Mouse (Mus musculus) spleen, embryonic (tissue): ENCODE measurements around the gene Uba7.

ENCODE experiments used
- CTCF ChIA-PET: fragments of 350-600 bp; sonication (Branson Sonifier 250); formaldehyde crosslinking; loops from one replicate; lab custom pipeline; 2022; lab: Charles Lee

Gene Uba7

DNA sequence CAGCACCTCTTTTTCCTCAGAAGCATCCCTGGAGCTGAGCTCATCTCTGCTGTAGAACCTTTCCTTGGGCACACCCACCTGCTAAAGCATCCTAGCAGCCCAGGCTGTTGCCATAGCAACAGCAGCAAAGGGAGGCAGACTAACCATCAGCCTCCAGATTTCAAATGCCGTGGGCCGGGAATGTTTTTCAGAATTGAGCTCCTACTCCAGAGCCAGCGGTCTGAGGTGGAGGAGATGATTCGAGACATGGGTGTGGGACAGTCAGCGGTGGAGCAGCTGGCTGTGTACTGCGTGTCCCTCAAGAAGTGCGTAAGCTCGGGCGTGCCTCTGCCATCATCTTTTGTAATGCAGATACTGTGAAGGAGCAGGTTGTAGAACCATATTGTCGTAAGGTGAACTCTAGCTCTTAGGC, 13.9 kb upstream of the Uba7 start:
- CTCF ChIA-PET, result interaction anchor here (1.0 to 1.1 kb wide), 2 partner anchors 10 to 26 kb away, joined by 3 read pairs; no protein-coding TSS in a partner anchor

DNA sequence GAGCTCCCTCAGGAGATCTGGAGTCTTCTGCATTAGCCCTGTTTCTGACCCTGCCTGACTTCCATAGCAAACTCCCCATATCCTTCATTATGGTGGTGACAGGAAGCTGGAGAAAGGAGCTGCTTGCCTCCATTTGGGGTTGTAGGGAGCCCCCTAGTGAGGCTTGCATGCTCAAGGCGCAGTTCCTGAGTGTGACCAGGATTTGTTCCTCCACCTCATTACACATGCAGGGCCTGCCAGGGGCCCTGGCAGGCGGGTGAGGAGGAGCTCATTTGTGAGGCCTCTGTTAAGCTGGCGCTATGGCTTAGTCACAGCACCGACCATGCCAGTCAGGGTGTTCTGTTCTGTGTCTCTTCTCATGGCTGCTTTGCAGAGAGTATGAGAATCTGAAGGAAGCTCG, 13.4 kb upstream of the Uba7 start:
- CTCF ChIA-PET, result interaction anchor here (1.0 to 1.1 kb wide), 2 partner anchors 11 to 26 kb away, joined by 3 read pairs; no protein-coding TSS in a partner anchor

DNA sequence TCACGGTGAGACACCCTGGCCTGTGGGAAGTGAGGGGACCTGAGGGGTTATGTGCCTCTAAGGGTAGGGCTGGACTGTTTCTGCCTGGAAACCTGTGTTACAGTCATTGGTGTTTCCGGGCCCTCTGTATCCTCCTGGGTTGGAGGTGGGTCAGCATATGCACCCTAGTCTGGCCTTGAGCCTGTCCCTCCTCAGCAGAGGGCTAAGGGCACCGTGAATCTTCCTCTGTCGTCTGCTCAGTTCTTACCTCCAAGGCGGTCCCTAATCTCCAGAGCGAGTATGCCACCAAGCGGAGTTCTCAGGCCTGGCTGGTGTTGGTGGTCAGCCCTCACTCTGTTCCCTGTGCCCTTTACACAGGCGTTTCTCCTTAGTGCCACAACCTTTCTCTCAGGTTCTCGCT, 12.4 kb upstream of the Uba7 start:
- CTCF ChIA-PET, result no interaction called here

DNA sequence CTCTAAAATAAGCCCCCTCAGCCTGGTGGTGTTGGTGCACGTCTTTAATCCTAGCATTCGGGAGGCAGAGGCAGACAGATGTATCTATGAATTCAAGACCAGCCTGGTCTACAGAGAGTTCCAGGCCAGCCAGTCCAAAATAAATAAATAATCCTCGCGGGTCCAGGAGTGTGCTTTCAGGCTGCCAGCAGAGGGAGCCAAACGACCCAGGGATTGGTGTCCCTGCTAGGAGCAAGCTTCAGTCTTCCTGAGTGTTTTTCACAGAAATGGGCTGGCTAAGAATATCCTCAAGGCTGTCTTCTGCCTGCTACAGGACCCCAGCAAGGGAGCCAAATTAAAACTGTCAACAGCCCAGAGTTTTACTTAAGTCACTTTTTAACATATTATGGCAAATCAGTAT, 11.6 kb upstream of the Uba7 start:
- CTCF ChIA-PET, result interaction anchor here (0.6 to 1.4 kb wide), 2 partner anchors 88 kb away, joined by 4 to 6 read pairs; no protein-coding TSS in a partner anchor

DNA sequence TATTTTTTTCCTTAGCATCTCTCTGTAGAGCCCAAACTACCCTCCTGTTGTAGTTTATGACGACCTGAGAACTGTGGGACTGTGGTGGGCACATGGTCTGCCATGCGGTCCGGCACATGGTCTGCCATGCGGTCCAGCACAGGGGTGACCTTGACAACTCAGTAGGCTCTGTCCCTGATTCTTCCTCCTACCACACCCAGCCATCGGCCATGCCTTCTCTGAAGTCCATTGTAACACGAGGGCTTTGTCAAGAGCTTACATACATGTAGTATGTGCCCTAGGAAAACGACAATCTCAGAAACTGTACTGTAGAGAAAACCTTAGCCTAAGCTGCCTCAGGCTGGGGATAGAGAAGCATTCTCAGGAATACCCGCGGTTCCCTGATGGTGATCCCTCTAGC, 10.6 kb upstream of the Uba7 start:
- CTCF ChIA-PET, result interaction anchor here (1.4 kb wide), 1 partner anchor 87 kb away, joined by 4 read pairs; no protein-coding TSS in a partner anchor

DNA sequence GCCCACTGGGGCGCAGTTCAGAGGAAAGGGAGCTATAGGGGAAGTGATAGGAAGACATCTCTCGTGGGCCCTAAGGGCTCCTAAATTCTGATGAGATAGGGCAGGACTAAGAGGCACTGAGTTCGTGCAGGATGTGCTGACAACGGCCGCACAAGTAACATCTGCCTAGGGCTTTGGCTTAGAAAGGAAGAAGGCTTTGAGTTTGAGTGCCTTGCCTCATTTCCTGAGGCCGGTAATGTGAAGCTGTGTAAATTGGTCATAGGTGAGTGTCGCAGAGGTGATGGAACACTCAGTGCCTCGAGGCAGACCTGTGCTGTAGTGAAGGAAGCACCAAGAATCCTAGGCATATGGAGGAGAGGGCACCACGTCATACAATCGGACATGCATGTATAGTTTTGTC, 8.6 kb upstream of the Uba7 start:
- CTCF ChIA-PET, result no interaction called here

DNA sequence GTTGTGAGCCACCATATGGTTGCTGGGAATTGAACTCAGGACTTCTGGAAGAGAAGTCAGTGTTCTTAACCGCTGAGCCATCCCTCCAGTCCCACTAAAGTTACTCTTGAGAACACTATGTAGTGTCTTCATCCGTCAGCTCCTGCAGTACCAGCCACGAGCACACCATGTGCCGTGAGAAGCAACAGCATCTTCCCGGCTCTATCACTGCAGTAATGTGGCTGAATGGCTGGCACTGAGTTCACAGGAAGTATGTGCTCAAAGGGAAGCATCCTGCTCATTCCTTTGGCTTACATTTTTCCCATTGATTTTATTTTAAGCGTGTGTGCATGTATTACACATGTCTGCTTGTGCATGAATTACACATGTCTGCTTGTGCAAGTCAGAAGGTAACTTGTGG, 7.9 kb upstream of the Uba7 start:
- CTCF ChIA-PET, result no interaction called here

DNA sequence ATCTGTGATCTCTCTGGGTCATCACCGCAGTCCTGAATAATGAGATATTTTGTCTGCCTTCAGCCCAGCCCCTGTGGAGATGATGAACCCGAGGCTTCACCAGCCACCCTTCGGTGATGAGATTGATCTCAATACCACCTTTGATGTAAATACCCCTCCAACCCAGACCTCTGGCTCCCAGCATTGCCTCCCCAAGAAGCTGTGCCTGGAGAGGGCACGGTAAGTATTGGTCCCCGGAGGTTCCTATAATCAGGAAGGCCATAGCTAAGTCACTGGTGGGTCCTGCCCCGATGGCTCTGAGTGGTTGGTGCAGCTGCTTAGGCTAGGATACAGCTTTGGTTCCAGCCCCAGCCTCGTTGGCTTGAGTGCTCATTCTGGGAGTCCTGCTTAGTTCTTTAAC, 6.8 kb upstream of the Uba7 start:
- CTCF ChIA-PET, result no interaction called here

DNA sequence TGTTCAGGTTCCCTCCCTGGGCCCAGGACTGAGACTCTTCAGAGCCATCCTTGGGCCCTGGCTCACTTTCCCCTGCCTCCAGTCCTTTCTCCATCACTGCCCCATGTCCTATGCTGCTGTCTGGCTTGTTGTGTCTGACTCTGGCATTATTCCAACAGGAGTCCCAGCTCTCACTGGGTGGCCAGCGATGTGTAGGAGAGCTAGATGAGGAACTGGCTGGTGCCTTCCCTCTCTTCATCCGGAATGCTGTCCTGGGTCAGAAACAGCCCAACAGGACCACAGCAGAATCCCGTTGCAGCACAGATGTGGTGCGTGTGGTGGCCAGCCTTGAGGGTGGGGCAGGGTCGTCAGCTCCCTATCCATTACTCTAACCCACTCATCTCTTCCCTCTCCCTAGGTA, 5.0 kb upstream of the Uba7 start:
- CTCF ChIA-PET, result interaction anchor here (0.5 to 0.8 kb wide), 2 partner anchors 96 to 146 kb away, joined by 3 to 14 read pairs; no protein-coding TSS in a partner anchor

DNA sequence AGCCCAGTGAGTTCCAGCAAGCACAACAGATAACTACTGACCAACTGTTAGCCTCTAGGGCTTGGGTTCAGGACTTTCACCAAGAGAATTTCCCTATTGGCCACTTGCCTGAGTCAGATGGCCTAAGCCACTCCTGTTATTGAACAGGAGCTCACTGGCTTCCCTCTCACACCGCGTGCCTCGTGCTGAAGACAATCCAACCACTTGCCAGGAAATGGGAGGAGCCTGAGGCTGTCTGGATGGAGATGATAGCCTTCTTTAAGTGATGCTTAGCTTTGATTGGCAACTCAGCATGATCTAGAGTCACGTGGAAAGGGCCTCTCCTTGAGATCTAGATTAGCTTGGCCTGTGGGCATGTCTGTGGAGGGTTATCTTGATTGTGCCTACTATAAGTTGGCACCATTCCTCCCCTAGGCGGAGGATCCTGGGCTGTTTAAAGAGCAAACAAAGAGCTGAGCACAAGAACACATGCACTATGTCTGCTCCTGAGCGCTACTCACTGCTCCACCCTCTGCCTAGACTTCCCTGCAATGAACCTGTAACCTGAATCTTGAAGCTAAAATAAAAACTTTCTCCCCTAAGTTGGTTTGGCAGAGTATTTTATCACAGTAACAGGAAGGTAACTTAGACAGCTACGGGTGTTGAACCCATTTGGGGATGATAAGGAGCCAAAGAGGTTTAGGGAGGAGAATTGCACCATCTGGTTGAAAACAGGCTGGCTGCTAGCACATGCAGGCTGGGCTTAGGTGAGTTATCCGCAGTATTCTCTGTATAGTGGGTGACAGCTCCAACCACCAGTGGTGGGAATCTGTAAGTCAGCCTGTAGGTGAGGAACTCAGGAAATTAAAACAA, 3.4 kb upstream of the Uba7 start:
- CTCF ChIA-PET, result interaction anchor here (1.6 kb wide), 1 partner anchor 9 kb away, joined by 4 read pairs; no protein-coding TSS in a partner anchor

DNA sequence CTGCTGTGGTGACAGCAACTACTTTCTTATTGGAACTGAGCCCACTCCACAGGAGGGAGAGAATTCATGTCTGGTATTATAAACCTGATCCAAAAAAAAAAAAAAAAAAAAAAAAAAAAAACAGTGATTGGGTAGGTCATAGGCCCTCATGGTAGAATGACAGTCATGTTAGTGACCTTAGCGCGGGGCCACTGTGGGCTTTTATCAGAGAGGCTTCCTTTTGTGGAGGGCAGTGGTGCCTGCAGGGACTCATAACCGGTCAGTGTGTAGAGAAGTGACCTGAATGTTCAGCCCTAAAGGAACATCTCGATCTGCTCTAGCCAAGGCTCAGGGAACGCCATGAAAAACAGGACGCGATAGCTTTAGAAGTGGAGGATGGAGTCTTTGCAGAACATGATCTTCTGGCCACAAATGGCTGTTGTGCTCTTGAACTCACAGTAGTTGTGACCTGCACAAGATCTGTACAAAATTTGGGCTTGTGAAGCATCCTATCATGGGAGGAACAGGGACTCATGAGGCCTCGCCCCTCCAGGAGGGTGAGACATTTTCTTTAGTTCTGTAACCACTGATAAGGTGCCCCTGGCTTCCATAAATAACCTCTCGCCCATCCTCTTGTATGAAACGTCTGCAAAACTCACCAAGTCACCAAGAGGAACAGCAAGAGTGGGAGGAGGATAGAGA, 674 bp upstream of the Uba7 start:
- CTCF ChIA-PET, result no interaction called here

DNA sequence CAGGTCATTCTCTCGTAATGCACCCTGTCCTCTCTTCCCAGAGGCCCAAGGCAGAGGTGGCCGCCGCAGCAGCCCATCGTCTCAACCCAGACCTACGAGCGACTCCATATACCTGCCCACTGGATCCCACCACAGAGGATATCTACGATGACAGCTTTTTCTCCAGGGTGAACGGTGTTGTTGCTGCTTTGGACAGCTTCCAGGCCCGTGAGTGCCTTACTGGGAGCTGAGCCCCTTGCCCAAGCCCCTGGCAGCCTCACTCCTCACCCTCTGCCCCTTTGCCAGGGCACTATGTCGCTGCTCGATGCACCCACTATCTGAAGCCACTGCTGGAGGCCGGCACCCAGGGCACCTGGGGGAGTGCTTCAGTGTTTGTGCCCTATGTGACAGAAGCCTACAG, 3.5 kb downstream of the Uba7 start:
- CTCF ChIA-PET, result interaction anchor here (0.7 kb wide), 1 partner anchor 9 kb away, joined by 3 read pairs; no protein-coding TSS in a partner anchor

DNA sequence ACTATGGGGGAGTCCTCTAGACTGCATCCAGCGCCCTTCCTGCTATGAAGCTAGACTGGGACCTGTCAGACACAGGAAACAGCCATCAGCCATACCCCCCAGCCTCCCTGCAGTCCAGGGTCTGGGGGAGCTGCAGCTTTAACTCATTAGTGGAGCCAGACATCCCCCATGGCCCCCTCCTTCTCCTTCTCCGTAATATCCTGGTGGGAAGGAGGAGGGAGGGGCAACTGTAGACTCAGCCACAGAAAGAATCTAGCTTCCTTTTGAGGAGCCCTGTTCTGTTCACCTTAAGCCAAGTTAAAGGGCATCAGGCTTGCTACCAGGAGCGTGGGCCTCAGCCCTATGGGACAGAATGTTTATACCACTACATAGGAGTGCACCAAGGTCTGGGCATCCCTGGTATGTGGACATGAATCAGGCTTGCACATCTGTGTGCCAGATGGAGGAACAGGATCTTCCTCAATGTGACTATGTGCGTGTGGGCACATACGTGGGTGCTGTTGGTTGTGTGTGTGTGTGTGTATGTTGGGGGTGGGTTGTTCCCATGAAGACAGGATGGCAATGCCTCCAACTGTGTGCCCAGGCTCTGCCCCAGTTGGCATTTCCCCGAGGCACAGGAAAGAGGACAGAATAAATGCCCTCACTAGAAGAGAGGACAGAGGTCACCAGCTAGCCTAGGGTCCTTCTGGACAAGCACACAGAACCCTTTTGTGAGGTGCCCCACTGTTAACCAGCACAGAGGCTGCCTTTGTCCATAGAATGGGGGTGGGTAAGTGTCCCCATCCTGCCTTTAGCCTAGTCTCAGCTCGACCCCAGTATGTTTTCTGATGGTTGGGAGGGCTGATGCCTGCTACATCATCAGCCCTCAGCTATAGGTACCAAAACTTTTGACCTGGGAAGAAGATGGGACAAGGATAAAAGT, 6.6 kb downstream of the Uba7 start:
- CTCF ChIA-PET, result interaction anchor here (1.0 kb wide), 1 partner anchor 10 kb away, joined by 4 read pairs; no protein-coding TSS in a partner anchor

DNA sequence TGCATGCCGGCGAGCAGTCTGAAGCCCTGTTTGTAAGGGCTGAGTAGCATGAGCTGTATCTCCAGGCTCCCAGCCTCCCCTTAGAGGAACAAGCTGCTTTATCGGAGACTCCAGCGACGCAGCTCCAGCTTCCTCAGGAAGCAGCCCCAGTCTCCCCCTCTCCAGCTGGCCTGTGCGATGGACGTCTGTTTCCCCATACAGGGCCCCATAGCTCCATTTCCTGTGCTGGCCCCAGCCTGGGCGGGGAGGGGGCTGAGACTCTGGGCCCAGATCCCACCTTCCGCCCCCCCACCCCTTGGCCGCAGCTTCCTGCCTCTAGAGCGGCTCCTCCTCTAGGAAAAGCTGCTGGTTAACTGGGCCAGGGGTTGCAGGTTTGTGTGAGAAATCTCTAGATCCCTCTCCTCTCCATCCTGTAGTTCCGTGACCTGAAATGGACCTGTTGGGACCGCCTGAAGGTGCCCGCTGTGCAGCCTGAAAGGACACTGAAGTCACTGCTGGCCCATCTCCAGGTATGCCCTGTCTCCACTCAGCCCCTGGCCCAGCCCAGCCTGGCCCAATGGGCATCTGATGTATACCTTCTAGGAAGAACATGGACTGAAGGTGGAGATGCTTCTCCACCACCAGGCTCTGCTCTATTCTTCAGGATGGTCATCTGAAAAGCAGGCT, 7.5 kb downstream of the Uba7 start, which contains the start of gene Gm20661:
Gene Gm20661 (plus strand): TSS at position 378 of the 666 bp plus-strand sequence.
- CTCF ChIA-PET, result interaction anchor here (0.6 kb wide), 1 partner anchor 169 kb away, joined by 3 read pairs; no protein-coding TSS in a partner anchor

DNA sequence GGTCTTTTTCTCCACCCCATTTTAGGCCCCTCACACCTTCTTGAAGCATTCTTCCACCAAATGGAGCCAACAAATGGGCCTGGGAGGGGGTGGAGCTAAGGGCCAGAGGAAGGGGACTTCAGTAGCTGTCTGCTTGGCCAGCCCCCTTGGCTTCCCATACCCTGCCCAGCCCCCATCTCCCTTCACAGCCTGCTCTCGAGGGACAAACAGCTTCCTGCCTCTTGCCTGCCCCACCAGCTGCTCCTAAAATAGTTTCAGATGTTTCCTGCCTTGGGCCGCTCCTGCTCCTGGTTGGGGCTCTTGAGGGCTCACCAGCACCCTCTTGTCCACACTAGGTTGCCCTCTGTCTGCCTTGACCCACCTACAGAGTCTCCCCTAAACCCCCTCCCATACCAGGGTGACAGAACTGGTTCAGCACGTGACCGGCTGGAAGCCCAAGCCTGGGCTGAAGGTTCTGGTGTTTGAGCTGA, 8.2 kb downstream of the Uba7 start:
- CTCF ChIA-PET, result interaction anchor here (0.6 kb wide), 1 partner anchor 169 kb away, joined by 3 read pairs; no protein-coding TSS in a partner anchor

DNA sequence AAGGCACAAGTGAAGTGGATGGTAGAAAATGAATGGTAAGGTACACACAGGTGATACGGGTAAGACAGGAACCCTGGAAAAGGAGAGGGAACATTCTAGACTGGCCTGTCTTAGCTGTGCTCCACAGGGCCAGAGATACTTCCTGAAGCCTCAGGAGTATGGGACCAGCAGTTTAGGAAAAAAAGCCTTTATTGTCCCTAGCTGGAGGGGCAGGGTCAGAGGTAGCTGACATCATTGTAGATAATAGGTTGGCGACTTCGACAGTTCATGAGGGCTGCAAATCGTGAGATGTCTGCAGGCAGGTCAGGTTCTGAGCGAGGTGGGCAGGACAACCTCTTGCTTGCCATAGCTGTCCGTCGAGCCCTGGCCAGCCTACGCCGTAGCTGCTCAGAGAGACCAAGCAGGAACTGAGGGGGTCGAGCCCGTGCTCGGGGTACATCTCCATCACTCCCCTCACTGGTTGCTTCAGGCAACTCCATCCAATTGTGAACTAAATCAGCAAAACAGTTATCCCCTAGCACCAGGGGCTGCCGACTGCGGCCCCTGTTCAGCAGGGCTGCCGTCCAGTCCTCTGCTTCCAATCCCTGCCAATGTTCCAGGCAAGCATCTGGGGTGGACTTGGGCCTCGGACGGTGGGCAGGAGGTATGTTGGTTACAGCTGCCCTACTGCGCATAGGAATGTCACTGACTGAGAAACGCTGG, 8.9 kb downstream of the Uba7 start:
- CTCF ChIA-PET, result no interaction called here

DNA sequence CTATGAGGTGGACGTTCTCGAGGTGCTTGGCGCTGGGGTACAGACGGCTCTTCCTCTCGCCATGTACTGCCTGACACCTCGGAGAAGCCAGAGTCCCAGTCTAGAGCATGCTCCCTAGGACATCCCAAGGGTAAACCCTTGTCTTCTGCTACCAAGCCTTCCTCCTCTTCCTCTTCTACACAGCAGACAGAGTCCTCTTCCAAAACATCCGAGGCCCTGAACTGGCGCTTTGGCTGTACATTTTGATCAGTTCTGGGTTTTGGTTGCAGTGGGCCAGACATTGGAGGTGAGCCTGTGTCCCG, 9.4 kb downstream of the Uba7 start:
- CTCF ChIA-PET, result no interaction called here

DNA sequence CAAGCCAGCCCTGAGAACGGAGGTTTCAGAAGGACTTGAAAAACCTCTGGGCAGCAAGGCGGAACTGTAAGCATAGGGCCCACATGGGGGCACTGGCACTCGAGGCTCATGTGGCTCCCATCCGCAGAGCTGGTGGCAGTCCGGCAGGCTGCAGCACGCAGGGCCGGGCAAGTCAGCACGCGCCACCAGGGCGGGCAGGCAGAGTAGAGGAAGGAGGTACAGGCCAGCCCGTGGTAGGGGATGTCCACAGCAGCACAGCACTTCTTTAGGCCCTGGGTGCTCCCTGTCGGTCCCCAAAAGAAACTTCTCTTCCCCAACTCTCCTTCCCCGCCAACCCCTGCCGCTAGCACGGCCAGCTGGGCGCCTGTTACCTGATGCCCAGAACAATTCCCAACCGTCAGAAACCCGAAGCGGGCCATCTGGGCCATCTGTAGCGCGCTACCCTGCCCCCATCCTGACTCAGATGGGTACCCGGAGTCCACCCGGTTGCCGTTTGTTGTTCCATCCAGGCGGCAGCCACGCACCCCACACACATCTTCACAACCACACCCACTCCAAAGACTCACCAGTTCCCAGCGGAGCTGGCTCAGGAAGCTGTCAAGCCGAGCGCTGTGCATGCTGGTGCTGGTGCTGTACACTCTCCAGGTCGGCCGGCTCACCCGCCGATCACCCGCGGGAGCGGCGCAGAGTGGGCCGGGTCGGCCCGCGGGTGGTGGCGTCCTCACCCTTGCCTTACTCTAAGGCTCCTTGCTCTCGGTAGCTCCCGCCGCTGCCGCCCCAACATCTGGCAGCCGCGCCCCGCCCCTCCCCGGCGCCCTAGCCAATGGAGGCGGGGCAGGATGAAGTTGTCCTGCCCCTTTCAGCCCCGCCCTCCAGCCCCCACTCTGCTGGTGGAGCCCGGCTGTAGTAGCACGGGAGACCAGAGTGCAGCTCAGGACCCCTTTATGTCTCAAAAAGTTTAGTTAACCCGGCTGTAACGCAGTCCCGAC, 10.1 kb downstream of the Uba7 start, which contains the start of gene Inka1:
Gene Inka1 (minus strand): TSS at position 749 of the 989 bp plus-strand sequence.
- CTCF ChIA-PET, result no interaction called here

DNA sequence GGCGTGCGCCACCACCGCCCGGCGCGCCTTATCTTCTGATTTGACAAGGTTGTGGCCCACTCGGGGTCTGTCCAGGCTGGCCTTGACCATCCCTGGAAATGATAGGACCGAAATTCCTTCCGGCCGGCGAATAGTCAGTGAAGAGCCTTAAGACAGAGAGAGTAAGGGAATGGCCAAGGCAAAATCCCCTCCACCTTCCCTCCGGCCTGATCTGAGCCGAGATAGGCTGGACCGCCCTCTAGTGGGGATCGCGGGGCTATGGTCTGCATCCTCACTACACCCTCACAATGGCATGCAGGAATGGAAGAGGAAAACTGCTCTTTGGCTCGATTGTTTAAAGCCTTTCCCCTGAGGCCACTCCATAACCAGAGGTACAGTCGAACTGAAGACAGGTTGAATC, 11.1 kb downstream of the Uba7 start:
- CTCF ChIA-PET, result no interaction called here
